Mouse (Mus musculus) liver, adult 2 months (tissue): ENCODE measurements around the gene Tex9. TPM values are rescaled to one million over a fixed set of nuclear protein-coding genes. Genes with fewer than 3 reads are reported as not detected.

Source experiments
- DNase-seq: peaks from one replicate; pipeline ENCODE4 v3.0.0-alpha.2; 2011; ENCODE audit warnings: low read depth, low spot score; ENCODE audit errors: extremely low read depth
- H3K27ac ChIP-seq: fragments of 200-500 bp; replicated peaks from 2 replicates; pipeline ENCODE4 v1.5.1; 2012; ENCODE audit warnings: low read depth, mild to moderate bottlenecking, control low read depth, inconsistent platforms, low read length; ENCODE audit not compliant: insufficient read depth
- H3K27me3 ChIP-seq: fragments of 200-500 bp; 2 replicates; pipeline ENCODE4 v1.6.1; 2012; ENCODE audit warnings: mild to moderate bottlenecking, moderate library complexity, low read length, inconsistent platforms; ENCODE audit not compliant: control insufficient read depth, insufficient read depth
- H3K36me3 ChIP-seq: fragments of 200-500 bp; 2 replicates; pipeline ENCODE4 v1.6.1; 2012; ENCODE audit warnings: low read length, inconsistent platforms; ENCODE audit not compliant: control insufficient read depth, insufficient read depth
- H3K4me1 ChIP-seq: fragments of 200-500 bp; 2 replicates; pipeline ENCODE4 v1.6.1; 2011; ENCODE audit warnings: low read length; ENCODE audit not compliant: control insufficient read depth, insufficient read depth
- H3K4me3 ChIP-seq: fragments of 200-500 bp; 2 replicates; pipeline ENCODE4 v1.5.1; 2011; ENCODE audit warnings: low read depth, mild to moderate bottlenecking, control low read depth, low read length, moderate library complexity; ENCODE audit not compliant: insufficient read depth
- H3K79me2 ChIP-seq: fragments of 200-500 bp; 2 replicates; pipeline ENCODE4 v1.6.1; 2012; ENCODE audit warnings: inconsistent platforms, mild to moderate bottlenecking, low read length, moderate library complexity; ENCODE audit not compliant: control insufficient read depth, insufficient read depth
- H3K9ac ChIP-seq: fragments of 200-500 bp; 2 replicates; pipeline ENCODE4 v1.6.1; 2012; ENCODE audit warnings: low read depth, mild to moderate bottlenecking, control low read depth, inconsistent platforms, low read length
- CTCF ChIP-seq: fragments of 200-500 bp; IDR thresholded peaks from 2 replicates; pipeline ENCODE4 v1.5.1; 2011; ENCODE audit warnings: low read depth, low read length, control low read depth
- POLR2A ChIP-seq: fragments of 200-500 bp; IDR thresholded peaks from 2 replicates; pipeline ENCODE4 v1.6.1; 2011; ENCODE audit warnings: low read length, control low read depth; ENCODE audit not compliant: insufficient read depth; ENCODE audit errors: extremely low read depth
- WGBS: fragments of 180-500 bp; shearing (Covaris S2); methylation state at CpG from one replicate; pipeline ENCODE4 v1.1.7; 2018; 5-methylcytosine and 5-hydroxymethylcytosine counted together
- polyA plus RNA-seq: library from polyadenylated mRNA; depleted of rRNA; stranded (reverse); fragments of >200 nt; gene quantifications from 2 replicates; pipeline ENCODE4 v1.2.3, GENCODE M21; 2012
- total RNA-seq: library from RNA; depleted of rRNA; stranded (reverse); fragments of >200 nt; gene quantifications from 2 replicates; pipeline ENCODE4 v1.2.3, GENCODE M21; 2014

Tex9 gene
- total and polyA plus RNA-seq, 2 experiments: 0.35 to 1.8 TPM

DNA sequence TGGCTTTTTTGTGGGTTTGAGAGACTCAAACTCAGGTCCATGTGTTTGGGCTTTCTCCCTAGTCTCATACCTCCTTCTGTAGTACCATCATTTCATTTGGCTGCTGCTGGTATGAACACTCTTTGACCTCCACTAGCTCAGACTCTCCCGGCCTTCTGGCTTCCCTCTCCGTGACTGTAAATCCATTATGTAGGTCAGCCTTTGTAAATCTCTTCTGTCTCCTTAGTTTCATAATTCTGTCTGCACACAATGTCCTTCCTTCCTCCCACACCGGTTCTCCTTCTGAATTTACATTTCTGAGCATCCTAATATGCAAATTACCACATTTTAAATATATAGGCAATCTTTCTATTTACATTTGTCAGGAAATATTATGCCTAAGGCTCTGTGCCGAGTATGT, 64.2 kb downstream of the Tex9 start:
- DNase-seq: no peak
- 70% methylated on average over 4 of the region's 4 CpGs for WGBS

DNA sequence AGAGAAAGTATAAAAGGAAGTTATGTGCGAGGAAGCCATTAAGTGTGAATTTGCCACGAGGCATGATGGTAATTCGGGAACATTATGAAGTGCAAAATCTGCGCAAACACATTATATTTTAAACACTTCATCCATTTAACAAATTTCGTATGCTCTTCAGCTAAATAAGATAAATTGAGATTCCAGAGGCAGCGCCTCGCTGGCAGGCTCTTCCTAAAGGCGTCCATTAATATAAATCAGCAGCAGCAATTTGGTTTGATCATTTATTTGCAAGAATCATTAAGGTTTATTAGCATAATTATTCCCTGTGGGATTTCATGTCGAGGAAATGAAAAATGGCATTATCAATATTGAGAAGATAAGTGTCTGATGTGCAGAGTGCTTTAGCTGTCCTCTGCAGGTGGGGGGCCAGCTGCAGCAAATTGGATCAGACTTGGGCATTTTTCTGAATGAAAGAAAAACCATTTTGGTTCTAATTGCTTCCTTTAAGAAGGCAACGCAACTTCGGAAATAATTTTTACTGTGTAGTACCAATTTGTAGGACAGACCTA, 66.6 kb downstream of the Tex9 start:
- 86% methylated on average over 11 of the region's 11 CpGs for WGBS
- Histone ChIP-seq H3K4me3 (no peak overlapping the region), H3K36me3 (no peaks in the 10 kb centered on the region), H3K27me3 (no peaks in the 10 kb centered on the region), H3K79me2 (no peaks in the 10 kb centered on the region), H3K4me1 (no peaks in the 10 kb centered on the region), H3K27ac (no peak overlapping the region), H3K9ac (no peak overlapping the region)
- DNase-seq: no peak
- TF ChIP-seq CTCF: no peak
- no peak for TF ChIP-seq POLR2A

More for the DNA sequence above, 64.2 kb downstream of the Tex9 start:
- TF ChIP-seq POLR2A: no peak
- TF ChIP-seq CTCF: no peak
- Histone ChIP-seq H3K4me1 (no peaks in the 10 kb centered on the region), H3K4me3 (no peak overlapping the region), H3K36me3 (no peaks in the 10 kb centered on the region), H3K27me3 (no peaks in the 10 kb centered on the region), H3K27ac (no peak overlapping the region), H3K9ac (no peak overlapping the region), H3K79me2 (no peaks in the 10 kb centered on the region)

DNA sequence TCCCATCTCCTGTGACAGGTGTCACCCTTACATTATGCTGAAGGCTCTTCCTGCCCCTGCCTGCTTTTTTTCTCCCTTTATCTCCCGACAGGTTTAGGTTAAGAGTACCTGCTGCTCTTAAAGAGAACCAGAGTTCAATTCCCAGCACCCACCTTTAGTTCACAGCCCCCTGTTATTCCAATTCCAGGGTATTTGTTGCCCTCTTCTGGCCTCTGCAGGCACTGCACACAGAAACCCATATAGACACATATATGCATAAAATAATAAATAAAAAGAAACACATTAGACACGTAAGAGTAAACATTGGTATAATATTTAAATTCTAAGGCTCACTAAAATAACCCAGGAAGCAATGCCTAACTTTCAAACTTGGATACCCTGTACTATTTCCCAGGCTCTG, 69.3 kb downstream of the Tex9 start:
- H3K27ac ChIP-seq: no peak overlapping the region
- H3K9ac ChIP-seq: no peak overlapping the region
- no peaks in the 10 kb centered on the region for H3K27me3 ChIP-seq
- H3K36me3 ChIP-seq: no peaks in the 10 kb centered on the region
- no peak for TF ChIP-seq POLR2A
- TF ChIP-seq CTCF: no peak
- no peak for DNase-seq
- no peaks in the 10 kb centered on the region for H3K4me1 ChIP-seq
- H3K4me3 ChIP-seq: no peak overlapping the region
- WGBS: 96% methylated on average over 2 of the region's 2 CpGs
- no peaks in the 10 kb centered on the region for H3K79me2 ChIP-seq

DNA sequence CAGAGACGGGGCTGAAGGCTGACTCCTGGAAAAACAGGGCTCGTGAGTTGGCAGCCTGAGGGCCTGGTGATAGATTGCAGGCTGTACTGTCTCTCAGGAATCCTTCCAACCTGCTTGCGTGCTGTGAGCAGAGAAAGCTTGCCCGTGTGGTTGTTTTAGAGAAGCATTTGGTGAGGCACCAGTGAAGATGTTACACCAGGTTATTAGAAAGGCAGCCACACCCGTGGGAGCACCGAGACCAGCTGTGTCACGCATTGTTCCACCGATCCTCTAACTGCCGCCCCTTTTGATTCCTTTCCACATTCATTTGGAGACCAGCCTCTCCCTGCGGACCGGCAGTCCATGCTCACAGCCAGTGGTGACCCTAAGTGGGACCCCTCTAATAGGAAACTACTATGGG, 69.7 kb downstream of the Tex9 start:
- Histone ChIP-seq H3K27me3 (no peaks in the 10 kb centered on the region), H3K79me2 (no peaks in the 10 kb centered on the region), H3K4me3 (no peak overlapping the region), H3K36me3 (no peaks in the 10 kb centered on the region), H3K4me1 (no peaks in the 10 kb centered on the region), H3K9ac (no peak overlapping the region), H3K27ac (no peak overlapping the region)
- DNase-seq: no peak
- TF ChIP-seq POLR2A (no peak), CTCF (no peak)
- WGBS: 85% methylated on average over 11 of the region's 11 CpGs

DNA sequence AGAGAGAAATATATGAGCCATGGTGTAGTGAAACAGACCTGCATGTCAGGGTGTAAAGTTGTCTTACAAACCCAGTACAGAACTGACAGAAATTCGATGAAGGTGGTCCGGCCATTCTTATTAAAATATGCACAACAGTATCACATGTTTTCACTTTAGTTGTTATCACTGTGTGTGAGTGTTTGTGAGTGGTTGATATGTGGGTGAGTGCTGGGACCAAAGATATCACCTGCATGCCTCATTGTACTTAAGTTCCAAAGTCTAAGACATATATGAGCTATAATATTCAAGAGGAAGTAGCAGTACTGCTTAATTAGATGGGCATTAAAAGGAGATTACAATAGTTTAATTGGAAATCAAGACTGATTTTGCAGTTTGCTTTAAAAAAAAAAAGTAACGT, 71.5 kb downstream of the Tex9 start:
- Histone ChIP-seq H3K27ac (no peak overlapping the region), H3K4me3 (no peak overlapping the region)
- WGBS: 83% methylated on average over 3 of the region's 3 CpGs

DNA sequence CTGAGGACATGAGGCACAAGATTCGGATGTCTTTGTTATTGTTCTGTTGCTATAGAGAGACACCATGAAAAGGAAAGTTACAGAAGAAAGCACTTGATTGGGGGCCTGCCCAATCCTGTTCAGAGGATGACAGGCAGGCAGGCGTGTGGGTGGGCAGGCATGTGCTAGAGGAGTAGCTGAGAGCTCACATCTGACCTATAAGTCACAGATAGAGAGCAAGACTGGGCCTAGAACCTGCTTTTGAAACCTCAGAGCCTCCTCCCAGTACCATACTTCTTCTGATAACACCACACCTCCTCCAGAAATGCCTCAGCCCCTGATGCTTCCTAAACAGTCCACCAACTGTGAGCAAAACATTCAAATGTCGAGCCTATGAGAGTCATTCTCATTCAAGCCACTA, 73.6 kb downstream of the Tex9 start:
- H3K79me2 ChIP-seq: no peaks in the 10 kb centered on the region
- DNase-seq: no peak
- 82% methylated on average over 3 of the region's 3 CpGs for WGBS

More for the DNA sequence above, 71.5 kb downstream of the Tex9 start:
- no peak for DNase-seq
- Histone ChIP-seq H3K79me2 (no peaks in the 10 kb centered on the region), H3K36me3 (no peaks in the 10 kb centered on the region), H3K9ac (no peak overlapping the region), H3K4me1 (no peaks in the 10 kb centered on the region), H3K27me3 (no peaks in the 10 kb centered on the region)
- TF ChIP-seq CTCF: no peak
- TF ChIP-seq POLR2A: no peak

More for the DNA sequence above, 73.6 kb downstream of the Tex9 start:
- Histone ChIP-seq H3K36me3 (no peaks in the 10 kb centered on the region), H3K9ac (no peak overlapping the region), H3K4me1 (no peaks in the 10 kb centered on the region), H3K27ac (no peak overlapping the region), H3K4me3 (no peak overlapping the region), H3K27me3 (no peaks in the 10 kb centered on the region)
- TF ChIP-seq CTCF (no peak), POLR2A (no peak)
